Mouse (Mus musculus): ENCODE measurements around the gene Clstn1. TPM values are rescaled to one million over a fixed set of nuclear protein-coding genes. Genes with fewer than 3 reads are reported as not detected.
A peak's percentile ranks its signal among the peaks of the same experiment; 100 is the strongest.

Clstn1 gene
- polyA plus RNA-seq, 1 experiment from 2014 or later, result 41.8 TPM

DNA sequence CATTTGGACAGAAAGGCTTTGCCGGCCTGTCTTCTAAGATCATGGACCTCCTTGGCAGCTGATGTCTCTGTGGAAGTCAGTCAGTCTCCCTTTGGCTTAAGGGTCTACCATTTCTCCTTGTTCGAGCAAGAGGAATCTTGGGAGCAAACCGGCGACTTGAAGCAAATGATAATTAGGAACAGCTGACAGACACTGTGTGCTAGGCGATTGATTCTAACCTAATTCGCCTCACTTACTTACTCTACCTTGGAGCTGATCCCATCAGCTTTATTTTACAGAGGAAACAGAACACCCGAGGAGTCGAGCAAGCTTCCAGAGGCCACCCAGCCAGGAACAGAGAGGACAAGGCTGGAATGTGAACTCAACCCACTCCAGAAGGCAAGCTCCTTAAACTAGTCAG lies 105.1 kb downstream of the Clstn1 start:
- no peak for ATAC-seq (replicated peaks; ENCODE audit: low FRiP score)
- WGBS, result 62% methylated on average over 8 of the region's 8 CpGs
- no peak overlapping the region for H3K4me3 ChIP-seq (replicated peaks)

DNA sequence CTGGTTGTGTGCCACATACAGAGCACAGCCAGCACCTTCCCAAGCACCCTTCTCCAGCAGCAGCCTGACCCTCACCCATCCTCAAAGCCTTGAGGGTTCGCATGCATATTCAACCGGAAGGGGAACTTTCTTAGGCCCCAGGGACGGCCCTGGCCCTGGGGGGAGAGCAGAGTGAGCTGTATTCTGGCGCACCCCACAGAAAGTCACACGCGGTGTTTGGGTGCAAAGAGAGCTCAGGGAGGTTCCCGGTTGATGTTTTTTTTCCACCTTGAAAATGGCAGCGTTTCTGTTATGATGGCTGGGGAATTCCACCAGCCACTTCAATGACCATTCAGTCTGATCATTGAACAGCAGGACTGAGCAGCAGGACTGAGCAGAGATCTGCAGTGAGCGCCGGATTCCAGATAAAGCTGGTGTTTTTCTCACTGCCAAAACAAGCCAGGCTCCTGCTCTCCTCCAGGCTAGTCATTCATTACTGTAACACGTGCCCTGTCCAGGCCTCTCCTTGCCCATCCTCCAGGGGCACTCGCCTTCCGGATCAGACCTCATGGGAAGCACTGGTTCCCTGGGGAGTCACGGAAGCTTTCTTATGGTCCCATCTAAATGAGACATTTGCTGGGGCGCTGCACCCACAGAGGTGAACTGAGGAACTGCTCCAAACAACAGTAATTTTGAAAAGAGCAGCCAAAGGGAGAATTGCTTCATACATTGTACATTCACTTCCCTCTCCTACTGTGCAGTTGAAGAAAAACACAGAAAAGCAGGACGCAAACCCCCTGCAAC lies 110.1 kb downstream of the Clstn1 start:
- Histone ChIP-seq H3K4me3 (replicated peaks) (no peak overlapping the region), H3K4me2 (0 out of 2 replicates have a peak overlapping the region, but pooled peaks have one; percentile 15), H3K9ac (no peak overlapping the region), H3K9me3 (replicated peaks) (no peaks in the 10 kb centered on the region), H3K27me3 (peaks cover 17% of the 10 kb centered on the region), H3K36me3 (no peaks in the 10 kb centered on the region), H3K27ac (no peak overlapping the region), H3K4me1 (peaks cover 31% of the 10 kb centered on the region)
- WGBS, result 36% methylated on average over 16 of the region's 16 CpGs
- ATAC-seq (replicated peaks; ENCODE audit: low FRiP score), result peak; percentile 52

More for the DNA sequence above, 105.1 kb downstream of the Clstn1 start:
- Histone ChIP-seq H3K4me2 (no peak overlapping the region), H3K27me3 (peaks cover 4% of the 10 kb centered on the region; the same call in 1 of the 2 replicates), H3K9me3 (replicated peaks) (no peaks in the 10 kb centered on the region), H3K27ac (no peak overlapping the region), H3K4me1 (peaks cover 9% of the 10 kb centered on the region), H3K36me3 (no peaks in the 10 kb centered on the region), H3K9ac (no peak overlapping the region)

DNA sequence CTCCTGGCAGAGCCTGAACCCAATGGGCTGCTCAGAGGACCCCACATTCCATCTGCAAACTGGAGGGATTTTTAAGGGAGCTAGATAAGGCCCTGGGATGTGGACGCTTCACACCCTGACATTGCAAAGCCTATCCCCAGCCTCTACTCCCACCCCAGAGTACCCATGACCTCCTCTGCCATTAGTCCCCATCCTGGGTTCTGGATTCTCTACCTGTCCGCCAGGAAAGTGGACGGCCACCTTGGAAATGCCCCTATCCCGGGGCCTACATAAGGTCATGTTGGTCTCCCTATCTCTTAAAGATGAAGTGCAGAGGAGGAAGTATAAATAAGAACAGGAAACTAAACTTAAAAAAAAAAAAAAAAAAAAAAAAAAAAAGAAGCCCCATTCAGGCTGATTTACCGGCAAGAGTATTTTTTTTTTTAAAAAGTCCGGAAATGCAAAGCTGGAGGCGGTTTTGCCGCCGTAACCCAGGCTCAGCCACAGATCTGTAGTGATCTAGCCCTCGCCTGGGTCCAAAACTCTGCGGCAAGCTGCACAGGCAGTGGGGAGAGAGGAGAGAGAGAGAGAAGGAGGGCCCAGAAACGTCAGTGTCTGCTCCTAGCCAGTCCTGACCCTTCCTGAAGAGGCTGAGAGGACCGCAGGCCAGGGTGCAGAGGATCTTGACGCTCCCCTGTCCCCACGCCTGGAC lies 111.4 kb downstream of the Clstn1 start:
- 0 out of 2 replicates have a peak overlapping the region, but pooled peaks have one; percentile 39 for H3K27ac ChIP-seq

DNA sequence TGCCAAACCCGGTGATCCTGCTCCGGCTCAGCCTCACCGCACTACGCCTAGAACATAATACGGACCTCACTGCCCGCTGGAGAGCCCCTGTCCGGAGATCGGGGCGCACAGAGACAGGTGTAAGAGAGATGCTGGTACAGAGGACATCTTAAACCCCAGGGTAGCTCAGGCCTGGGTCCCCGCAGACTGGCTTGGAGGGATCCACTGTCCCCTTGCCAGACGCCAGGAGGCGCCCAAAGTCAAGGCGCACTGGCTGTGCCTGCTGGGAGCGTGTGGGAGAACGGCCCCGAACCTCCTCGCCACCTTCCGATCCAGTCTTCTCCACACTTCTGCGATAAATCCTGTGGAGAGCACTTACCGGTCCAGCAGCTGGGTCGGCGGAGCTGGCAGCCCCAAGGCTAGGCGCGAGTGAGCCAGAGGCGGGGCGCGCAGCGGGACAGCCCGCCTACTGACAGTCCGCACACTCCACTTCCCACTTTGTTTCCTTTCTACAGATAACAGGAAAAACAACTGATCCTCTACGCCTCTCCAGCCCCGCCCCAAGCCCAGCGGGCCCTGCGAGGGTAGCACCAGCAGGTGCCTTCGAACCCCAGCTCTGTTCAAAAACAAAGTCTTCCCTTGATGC lies 112.0 kb downstream of the Clstn1 start:
- no peaks in the 10 kb centered on the region for H3K36me3 ChIP-seq
- H3K4me1 ChIP-seq, result peaks cover 38% of the 10 kb centered on the region
- ATAC-seq (replicated peaks; ENCODE audit: low FRiP score), result peak; percentile 69
- H3K4me3 ChIP-seq (replicated peaks), result peak overlapping the region; percentile 52
- peak overlapping the region; percentile 51 for H3K9ac ChIP-seq
- 0 out of 2 replicates have a peak overlapping the region, but pooled peaks have one; percentile 39 for H3K27ac ChIP-seq
- peaks cover 17% of the 10 kb centered on the region for H3K27me3 ChIP-seq
- H3K9me3 ChIP-seq (replicated peaks), result no peaks in the 10 kb centered on the region
- H3K4me2 ChIP-seq, result peak overlapping the region; percentile 82
- whole genome bisulfite sequencing, result 1% methylated on average over 35 of the region's 35 CpGs

More for the DNA sequence above, 111.4 kb downstream of the Clstn1 start:
- peak overlapping the region; percentile 82 for H3K4me2 ChIP-seq
- peak; percentile 7; the same call in 1 of the 2 replicates for ATAC-seq (replicated peaks; ENCODE audit: low FRiP score)
- peaks cover 17% of the 10 kb centered on the region for H3K27me3 ChIP-seq
- no peaks in the 10 kb centered on the region for H3K9me3 ChIP-seq (replicated peaks)
- H3K4me1 ChIP-seq, result peaks cover 35% of the 10 kb centered on the region
- peak overlapping the region; percentile 52 for H3K4me3 ChIP-seq (replicated peaks)
- WGBS, result 22% methylated on average over 15 of the region's 15 CpGs
- H3K36me3 ChIP-seq, result no peaks in the 10 kb centered on the region
- peak overlapping the region; percentile 51; the same call in 1 of the 2 replicates for H3K9ac ChIP-seq

Small RNA genes within 50 kb of the gene (microRNA-seq; reads per million reads assigned to microRNA genes)
- gene Mir5616 (0.44 reads per million), gene Mir7023 (not detected)

Other genes with a start within 250 kb of the Clstn1 start
- 48.1 and 49.6 TPM in 2 replicates for gene Ube4b, start 159.7 kb upstream of the Clstn1 start, polyA plus RNA-seq (2015; fragmentation: Nextera tagmentation; extraction: Ambion mirVana)
- 0.77 and 0.90 TPM in 2 replicates for gene Rbp7, start 131.5 kb upstream of the Clstn1 start, polyA plus RNA-seq (2015; fragmentation: Nextera tagmentation; extraction: Ambion mirVana)
- gene Tmem274, start 109.1 kb upstream of the Clstn1 start, polyA plus RNA-seq (2015; fragmentation: Nextera tagmentation; extraction: Ambion mirVana), result 0.45 TPM in 1 of 2 replicates, not detected in the other
- gene Nmnat1, start 101.3 kb upstream of the Clstn1 start, polyA plus RNA-seq (2015; fragmentation: Nextera tagmentation; extraction: Ambion mirVana), result 13.7 TPM in 2 replicates
- 47.1 and 49.3 TPM in 2 replicates for gene Lzic, start 101.2 kb upstream of the Clstn1 start, polyA plus RNA-seq (2015; fragmentation: Nextera tagmentation; extraction: Ambion mirVana)
- 62.1 and 64.8 TPM in 2 replicates for gene Ctnnbip1, start 68.2 kb upstream of the Clstn1 start, polyA plus RNA-seq (2015; fragmentation: Nextera tagmentation; extraction: Ambion mirVana)
- 4.2 and 4.8 TPM in 2 replicates for gene Pik3cd, start 116.1 kb downstream of the Clstn1 start, polyA plus RNA-seq (2015; fragmentation: Nextera tagmentation; extraction: Ambion mirVana)
- gene Tmem201, start 151.6 kb downstream of the Clstn1 start, polyA plus RNA-seq (2015; fragmentation: Nextera tagmentation; extraction: Ambion mirVana), result 35.4 and 42.2 TPM in 2 replicates
- gene Slc25a33, start 187.8 kb downstream of the Clstn1 start, polyA plus RNA-seq (2015; fragmentation: Nextera tagmentation; extraction: Ambion mirVana), result 14.2 and 16.0 TPM in 2 replicates